Mouse (Mus musculus): Measurements from ENCODE around the gene Afap1l2. TPM values are rescaled to one million over a fixed set of nuclear protein-coding genes. Genes with fewer than 3 reads are reported as not detected.
A peak's percentile ranks its signal among the peaks of the same experiment; 100 is the strongest.

Afap1l2 gene
- polyA plus RNA-seq, 1 experiment from 2014 or later, result 8.9 TPM

DNA sequence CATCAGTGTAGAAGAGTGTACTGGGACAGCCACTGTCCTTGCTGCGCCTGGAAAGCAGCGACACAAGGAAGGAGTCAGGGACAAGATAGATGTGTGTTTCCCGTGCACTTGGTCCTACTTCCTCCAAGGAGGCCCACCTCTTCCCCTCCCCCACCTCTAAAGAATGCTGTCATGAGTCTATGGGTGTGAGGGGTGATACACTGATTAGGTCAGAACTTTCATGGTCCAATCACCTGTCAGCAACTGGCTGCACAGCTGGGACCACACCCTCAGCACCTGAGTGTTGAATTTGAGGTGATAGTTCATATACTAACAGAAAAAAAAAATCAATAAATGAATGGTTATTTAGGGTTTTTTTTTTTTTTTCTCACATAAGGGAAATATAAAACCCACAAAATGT is 4.0 kb upstream of the Afap1l2 start:
- H3K4me2 ChIP-seq (ENCODE audit: low read length), result no peak overlapping the region
- no peak overlapping the region for H3K27ac ChIP-seq (ENCODE audit: low read length)
- H3K4me1 ChIP-seq (replicated peaks; ENCODE audit: control insufficient read depth, insufficient read depth, low read length), result peaks cover 16% of the 10 kb centered on the region
- no peak overlapping the region for H3K4me3 ChIP-seq (replicated peaks; ENCODE audit: low read length)
- no peaks in the 10 kb centered on the region for H3K9me3 ChIP-seq (ENCODE audit: control insufficient read depth, low read length)
- H3K36me3 ChIP-seq (ENCODE audit: control insufficient read depth, insufficient read depth), result no peaks in the 10 kb centered on the region
- WGBS, result 78% methylated on average over 3 of the region's 3 CpGs
- no peak overlapping the region for H3K9ac ChIP-seq (replicated peaks; ENCODE audit: low read depth, low read length)
- H3K27me3 ChIP-seq (replicated peaks; ENCODE audit: control insufficient read depth, insufficient read depth, low read length), result peaks cover 17% of the 10 kb centered on the region
- no peak for ATAC-seq

DNA sequence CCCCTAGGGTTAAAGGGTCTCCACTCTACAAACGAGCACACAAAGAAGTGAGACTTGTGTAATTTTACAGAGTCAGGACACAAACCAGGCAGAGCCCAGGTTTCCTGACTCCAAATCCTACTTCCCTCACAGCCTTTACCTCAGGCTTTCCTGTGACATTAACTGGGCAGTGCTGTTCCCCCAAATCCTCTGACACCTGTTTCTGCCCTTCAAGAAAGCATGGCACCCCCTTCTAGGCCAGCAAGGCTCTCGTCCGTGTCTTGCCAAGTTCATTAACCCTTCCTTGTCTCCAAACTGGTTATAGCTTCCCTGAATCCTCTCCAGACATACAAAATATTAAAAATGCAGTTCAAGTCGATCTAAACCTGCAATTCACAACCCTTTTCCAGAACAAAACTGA is 2.0 kb upstream of the Afap1l2 start:
- H3K4me1 ChIP-seq (replicated peaks; ENCODE audit: control insufficient read depth, insufficient read depth, low read length), result peaks cover 10% of the 10 kb centered on the region
- no peak overlapping the region for H3K4me3 ChIP-seq (replicated peaks; ENCODE audit: low read length)
- H3K36me3 ChIP-seq (ENCODE audit: control insufficient read depth, insufficient read depth), result no peaks in the 10 kb centered on the region
- H3K9ac ChIP-seq (replicated peaks; ENCODE audit: low read depth, low read length), result no peak overlapping the region
- peaks cover 22% of the 10 kb centered on the region for H3K27me3 ChIP-seq (replicated peaks; ENCODE audit: control insufficient read depth, insufficient read depth, low read length)
- no peaks in the 10 kb centered on the region for H3K9me3 ChIP-seq (ENCODE audit: control insufficient read depth, low read length)
- ATAC-seq, result no peak
- WGBS, result 27% methylated on average over 4 of the region's 4 CpGs
- H3K27ac ChIP-seq (ENCODE audit: low read length), result no peak overlapping the region
- H3K4me2 ChIP-seq (ENCODE audit: low read length), result no peak overlapping the region

DNA sequence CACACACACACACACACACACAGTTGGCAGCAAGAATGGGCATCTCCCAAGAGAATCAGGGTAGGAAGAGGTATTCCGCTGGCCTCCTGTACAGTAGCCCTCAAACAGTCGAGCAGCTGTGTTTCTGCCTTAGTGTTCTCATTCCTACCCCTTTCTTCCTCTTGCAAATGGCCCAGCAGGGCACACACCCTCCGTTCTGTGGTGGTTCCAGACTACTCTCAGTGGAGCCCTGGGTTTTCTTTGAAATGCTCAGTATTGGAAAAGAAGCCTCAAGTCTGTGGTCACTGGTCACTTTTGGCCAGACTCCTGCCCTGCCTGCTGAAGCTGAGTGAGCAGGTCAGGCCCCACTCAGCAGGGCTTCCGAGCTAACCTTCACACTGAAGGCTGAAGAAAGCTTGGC is 1.6 kb upstream of the Afap1l2 start:
- no peak for ATAC-seq
- Histone ChIP-seq H3K4me2 (ENCODE audit: low read length) (no peak overlapping the region), H3K4me1 (replicated peaks; ENCODE audit: control insufficient read depth, insufficient read depth, low read length) (peaks cover 10% of the 10 kb centered on the region), H3K27ac (ENCODE audit: low read length) (no peak overlapping the region), H3K27me3 (replicated peaks; ENCODE audit: control insufficient read depth, insufficient read depth, low read length) (peaks cover 22% of the 10 kb centered on the region), H3K9me3 (ENCODE audit: control insufficient read depth, low read length) (no peaks in the 10 kb centered on the region), H3K9ac (replicated peaks; ENCODE audit: low read depth, low read length) (no peak overlapping the region), H3K36me3 (ENCODE audit: control insufficient read depth, insufficient read depth) (no peaks in the 10 kb centered on the region), H3K4me3 (replicated peaks; ENCODE audit: low read length) (no peak overlapping the region)
- WGBS, result 45% methylated on average over 4 of the region's 4 CpGs

DNA sequence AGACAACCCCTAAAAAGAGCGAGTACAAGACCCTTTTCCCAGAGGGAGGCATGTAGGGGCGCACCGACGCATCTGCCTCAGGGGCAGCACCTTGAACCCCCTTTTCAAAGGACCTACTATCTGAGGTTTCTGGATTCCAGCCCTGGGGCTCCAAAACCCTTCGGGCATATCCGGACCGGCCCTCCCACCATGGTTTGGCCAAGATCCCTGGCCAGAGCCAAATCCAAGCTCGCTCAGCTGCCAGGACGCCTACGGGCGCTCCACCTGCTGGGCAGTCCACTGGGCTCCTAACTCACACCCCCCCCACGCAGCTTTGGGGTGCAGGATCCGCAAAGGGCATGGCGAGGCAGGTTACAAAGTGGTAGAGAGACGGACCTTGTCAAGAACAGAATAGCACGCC is 737 bp downstream of the Afap1l2 start:
- no peaks in the 10 kb centered on the region for H3K36me3 ChIP-seq (ENCODE audit: control insufficient read depth, insufficient read depth)
- ATAC-seq, result no peak
- no peaks in the 10 kb centered on the region for H3K9me3 ChIP-seq (ENCODE audit: control insufficient read depth, low read length)
- 0 out of 2 replicates have a peak overlapping the region, but pooled peaks have one; percentile 3 for H3K9ac ChIP-seq (replicated peaks; ENCODE audit: low read depth, low read length)
- H3K4me3 ChIP-seq (replicated peaks; ENCODE audit: low read length), result peak overlapping the region; percentile 46
- H3K27ac ChIP-seq (ENCODE audit: low read length), result no peak overlapping the region
- H3K27me3 ChIP-seq (replicated peaks; ENCODE audit: control insufficient read depth, insufficient read depth, low read length), result peaks cover 22% of the 10 kb centered on the region
- peak overlapping the region; percentile 77 for H3K4me2 ChIP-seq (ENCODE audit: low read length)
- peaks cover 15% of the 10 kb centered on the region for H3K4me1 ChIP-seq (replicated peaks; ENCODE audit: control insufficient read depth, insufficient read depth, low read length)
- 54% methylated on average over 16 of the region's 16 CpGs for WGBS

DNA sequence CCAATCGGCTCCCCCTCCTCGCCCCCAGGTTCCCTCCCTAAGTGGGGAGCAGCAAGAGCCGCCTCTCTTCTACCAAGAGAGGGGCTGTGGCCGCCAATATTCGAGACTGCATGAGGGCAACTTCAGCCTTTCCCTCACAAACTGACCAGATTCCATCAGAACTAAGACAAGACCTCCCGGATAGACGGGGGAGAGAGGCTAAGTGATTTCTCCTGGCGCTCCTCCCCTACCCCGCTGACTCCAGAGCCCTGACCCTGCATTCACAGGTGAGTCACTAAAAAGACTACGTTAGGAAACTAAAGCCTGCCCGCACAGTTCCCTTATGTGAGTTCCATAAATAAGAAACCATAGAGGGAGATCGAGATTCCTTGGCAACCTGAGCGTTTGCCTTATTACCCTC is 1.2 kb downstream of the Afap1l2 start:
- no peak overlapping the region for H3K27ac ChIP-seq (ENCODE audit: low read length)

DNA sequence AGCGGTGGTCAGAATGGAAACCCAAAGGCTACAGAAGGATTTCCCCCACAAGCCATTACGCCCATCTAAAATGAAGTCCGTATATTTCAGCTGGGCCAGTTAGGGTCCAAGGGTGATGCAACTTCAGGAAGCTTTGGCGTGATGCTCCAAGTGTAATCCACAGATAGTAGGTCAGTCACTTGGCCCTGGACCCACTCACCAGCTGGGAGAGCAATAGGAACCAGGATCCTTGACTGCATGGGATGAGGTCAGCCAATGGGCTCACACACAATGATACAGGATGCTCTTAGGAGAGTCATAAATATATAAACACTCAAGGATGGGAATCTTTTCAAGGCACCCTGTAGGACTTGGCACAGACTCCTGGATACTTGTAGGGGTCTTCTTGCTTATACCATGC is 3.0 kb downstream of the Afap1l2 start:
- Histone ChIP-seq H3K4me1 (replicated peaks; ENCODE audit: control insufficient read depth, insufficient read depth, low read length) (peaks cover 15% of the 10 kb centered on the region), H3K9me3 (ENCODE audit: control insufficient read depth, low read length) (no peaks in the 10 kb centered on the region), H3K9ac (replicated peaks; ENCODE audit: low read depth, low read length) (no peak overlapping the region), H3K4me2 (ENCODE audit: low read length) (no peak overlapping the region), H3K36me3 (ENCODE audit: control insufficient read depth, insufficient read depth) (no peaks in the 10 kb centered on the region), H3K4me3 (replicated peaks; ENCODE audit: low read length) (no peak overlapping the region), H3K27me3 (replicated peaks; ENCODE audit: control insufficient read depth, insufficient read depth, low read length) (peaks cover 22% of the 10 kb centered on the region), H3K27ac (ENCODE audit: low read length) (no peak overlapping the region)
- WGBS, result 92% methylated on average over 4 of the region's 4 CpGs
- ATAC-seq, result no peak

More for the DNA sequence above, 1.2 kb downstream of the Afap1l2 start:
- 61% methylated on average over 13 of the region's 13 CpGs for WGBS
- H3K4me2 ChIP-seq (ENCODE audit: low read length), result peak overlapping the region; percentile 25
- H3K9ac ChIP-seq (replicated peaks; ENCODE audit: low read depth, low read length), result no peak overlapping the region
- H3K9me3 ChIP-seq (ENCODE audit: control insufficient read depth, low read length), result no peaks in the 10 kb centered on the region
- no peaks in the 10 kb centered on the region for H3K36me3 ChIP-seq (ENCODE audit: control insufficient read depth, insufficient read depth)
- H3K27me3 ChIP-seq (replicated peaks; ENCODE audit: control insufficient read depth, insufficient read depth, low read length), result peaks cover 22% of the 10 kb centered on the region
- no peak for ATAC-seq
- H3K4me1 ChIP-seq (replicated peaks; ENCODE audit: control insufficient read depth, insufficient read depth, low read length), result peaks cover 15% of the 10 kb centered on the region
- peak overlapping the region; percentile 46 for H3K4me3 ChIP-seq (replicated peaks; ENCODE audit: low read length)

DNA sequence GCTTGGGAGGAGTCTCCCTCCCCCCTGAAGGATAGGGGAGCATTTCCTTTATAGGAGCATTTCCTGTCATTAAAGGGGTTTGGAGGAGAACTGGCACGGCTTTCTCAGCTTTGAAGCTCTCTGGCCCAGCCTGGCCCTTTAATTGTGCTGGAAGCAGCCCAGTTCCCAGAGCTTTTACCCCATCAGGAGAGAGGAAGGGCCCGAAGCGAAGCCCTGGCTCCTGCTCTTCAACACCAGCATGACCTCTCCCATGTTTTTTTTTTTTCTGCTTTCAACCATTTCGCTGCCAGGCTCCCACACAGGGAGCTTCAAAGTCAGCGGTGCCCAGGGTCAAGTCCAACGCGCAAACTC is 4.6 kb downstream of the Afap1l2 start:
- Histone ChIP-seq H3K4me3 (replicated peaks; ENCODE audit: low read length) (no peak overlapping the region), H3K4me1 (replicated peaks; ENCODE audit: control insufficient read depth, insufficient read depth, low read length) (peaks cover 20% of the 10 kb centered on the region), H3K27ac (ENCODE audit: low read length) (no peak overlapping the region), H3K9ac (replicated peaks; ENCODE audit: low read depth, low read length) (no peak overlapping the region), H3K36me3 (ENCODE audit: control insufficient read depth, insufficient read depth) (no peaks in the 10 kb centered on the region), H3K27me3 (replicated peaks; ENCODE audit: control insufficient read depth, insufficient read depth, low read length) (peaks cover 15% of the 10 kb centered on the region), H3K4me2 (ENCODE audit: low read length) (no peak overlapping the region), H3K9me3 (ENCODE audit: control insufficient read depth, low read length) (no peaks in the 10 kb centered on the region)
- WGBS, result 35% methylated on average over 7 of the region's 7 CpGs
- ATAC-seq, result no peak; the same call in 1 of the 2 replicates

DNA sequence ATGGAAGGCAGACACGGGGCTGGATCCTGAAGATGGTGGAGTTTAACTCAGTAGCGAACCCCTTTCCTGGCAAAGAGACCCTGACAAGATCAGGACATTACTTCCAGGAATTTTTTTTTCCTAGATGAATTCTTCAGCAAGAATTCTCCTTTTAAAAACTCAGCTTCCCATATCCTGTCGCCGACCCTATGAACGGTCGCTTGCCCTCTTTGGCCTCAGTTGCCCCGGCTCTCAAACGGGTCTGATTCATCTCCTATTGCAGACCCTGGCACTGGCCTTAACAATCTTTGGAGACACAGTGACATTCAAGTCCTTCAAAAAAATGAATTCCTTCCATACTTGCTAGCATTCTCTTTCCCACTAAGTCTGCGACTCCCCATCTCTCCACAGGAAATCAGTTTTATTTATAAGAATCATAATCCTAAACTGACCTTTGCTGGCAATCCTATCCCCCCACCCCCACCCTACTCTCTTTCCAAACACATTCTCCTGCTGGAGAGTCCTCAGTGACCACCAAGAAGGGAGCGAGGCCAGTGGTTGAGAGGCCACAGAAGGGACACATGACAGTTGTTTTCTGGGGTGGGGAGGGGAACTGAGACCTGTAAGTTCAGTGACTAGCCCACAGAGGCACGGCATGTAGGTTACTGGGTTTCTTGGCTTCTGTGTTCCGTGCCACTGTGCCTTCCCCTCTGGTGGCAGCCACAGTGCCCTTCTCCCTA is 5.1 kb downstream of the Afap1l2 start:
- H3K36me3 ChIP-seq (ENCODE audit: control insufficient read depth, insufficient read depth), result no peaks in the 10 kb centered on the region
- H3K4me1 ChIP-seq (replicated peaks; ENCODE audit: control insufficient read depth, insufficient read depth, low read length), result peaks cover 16% of the 10 kb centered on the region
- peaks cover 10% of the 10 kb centered on the region for H3K27me3 ChIP-seq (replicated peaks; ENCODE audit: control insufficient read depth, insufficient read depth, low read length)
- no peak overlapping the region for H3K27ac ChIP-seq (ENCODE audit: low read length)
- H3K9ac ChIP-seq (replicated peaks; ENCODE audit: low read depth, low read length), result no peak overlapping the region
- H3K9me3 ChIP-seq (ENCODE audit: control insufficient read depth, low read length), result no peaks in the 10 kb centered on the region
- WGBS, result 80% methylated on average over 12 of the region's 12 CpGs
- H3K4me2 ChIP-seq (ENCODE audit: low read length), result no peak overlapping the region
- no peak for ATAC-seq
- H3K4me3 ChIP-seq (replicated peaks; ENCODE audit: low read length), result no peak overlapping the region

DNA sequence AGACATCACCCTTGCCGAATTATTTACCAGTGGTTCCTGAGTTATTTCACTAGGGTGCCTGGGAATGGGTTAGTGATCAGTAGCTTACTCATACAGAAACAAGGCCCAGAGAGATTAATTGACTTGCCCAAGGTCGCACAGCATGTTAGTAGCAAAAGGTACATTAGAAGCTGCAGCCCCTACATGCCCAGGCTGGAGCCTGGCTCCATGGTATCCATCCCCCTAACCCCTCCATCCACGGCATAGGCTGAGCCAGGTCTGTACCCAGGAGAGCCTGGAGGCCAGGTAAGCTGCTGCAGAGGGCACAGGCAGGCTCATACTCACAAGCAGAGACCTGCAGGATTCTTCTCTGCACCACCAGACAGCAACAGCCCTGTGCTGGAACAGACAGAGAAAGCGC is 6.1 kb downstream of the Afap1l2 start:
- Histone ChIP-seq H3K36me3 (ENCODE audit: control insufficient read depth, insufficient read depth) (no peaks in the 10 kb centered on the region), H3K4me1 (replicated peaks; ENCODE audit: control insufficient read depth, insufficient read depth, low read length) (peaks cover 13% of the 10 kb centered on the region), H3K27ac (ENCODE audit: low read length) (no peak overlapping the region), H3K9me3 (ENCODE audit: control insufficient read depth, low read length) (no peaks in the 10 kb centered on the region), H3K9ac (replicated peaks; ENCODE audit: low read depth, low read length) (no peak overlapping the region), H3K4me2 (ENCODE audit: low read length) (no peak overlapping the region), H3K27me3 (replicated peaks; ENCODE audit: control insufficient read depth, insufficient read depth, low read length) (peaks cover 5% of the 10 kb centered on the region), H3K4me3 (replicated peaks; ENCODE audit: low read length) (no peak overlapping the region)
- WGBS, result 88% methylated on average over 4 of the region's 4 CpGs
- no peak for ATAC-seq

DNA sequence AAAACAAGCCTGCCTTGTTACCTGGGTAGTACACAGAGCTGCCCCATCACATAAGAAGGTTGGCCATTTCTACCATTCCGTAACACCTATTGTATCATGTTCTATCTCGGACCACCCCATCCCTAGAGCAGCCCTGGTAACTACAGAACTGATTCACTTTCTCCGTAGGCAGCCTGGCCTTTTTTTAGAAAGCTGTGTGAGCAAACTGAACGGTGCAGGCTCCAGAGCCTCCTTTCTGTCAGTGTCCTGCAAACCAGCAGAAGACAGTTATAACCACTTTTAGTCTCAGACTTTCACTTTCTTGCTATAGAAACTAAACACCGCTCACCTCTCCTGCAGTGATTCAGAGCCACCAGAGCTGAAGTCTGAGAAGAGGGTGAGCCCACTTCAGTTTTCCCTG is 7.4 kb downstream of the Afap1l2 start:
- no peaks in the 10 kb centered on the region for H3K9me3 ChIP-seq (ENCODE audit: control insufficient read depth, low read length)
- no peak for ATAC-seq
- H3K27ac ChIP-seq (ENCODE audit: low read length), result no peak overlapping the region
- peaks cover 15% of the 10 kb centered on the region for H3K4me1 ChIP-seq (replicated peaks; ENCODE audit: control insufficient read depth, insufficient read depth, low read length)
- H3K4me2 ChIP-seq (ENCODE audit: low read length), result no peak overlapping the region
- no peak overlapping the region for H3K4me3 ChIP-seq (replicated peaks; ENCODE audit: low read length)
- no peaks in the 10 kb centered on the region for H3K27me3 ChIP-seq (replicated peaks; ENCODE audit: control insufficient read depth, insufficient read depth, low read length)
- WGBS, result 96% methylated on average over 5 of the region's 5 CpGs
- no peaks in the 10 kb centered on the region for H3K36me3 ChIP-seq (ENCODE audit: control insufficient read depth, insufficient read depth)
- H3K9ac ChIP-seq (replicated peaks; ENCODE audit: low read depth, low read length), result no peak overlapping the region
